Mouse (Mus musculus) lung, postnatal 0 days (tissue): ENCODE measurements around the gene Pcp4l1. TPM values are rescaled to one million over a fixed set of nuclear protein-coding genes. Genes with fewer than 3 reads are reported as not detected.
"Not testable (repeated sequence)": the region's sequence is repeated elsewhere in the genome, so short reads cannot be mapped to it uniquely, and the experiment has no call there.

ENCODE experiments used
- ATAC-seq: fragments of 200-750 bp; cut with Nextera tagmentation; 2 replicates; pipeline ENCODE4 v1.8.0; 2017; ENCODE audit warnings: moderate library complexity
- DNase-seq: peaks from one replicate; pipeline ENCODE4 v3.0.0-alpha.2; 2016; ENCODE audit warnings: low spot score
- H3K27ac ChIP-seq: fragments of 300-500 bp; sonication (generic); 2 replicates; pipeline ENCODE4 v1.5.1; 2014; ENCODE audit warnings: antibody characterized with exemption, mild to moderate bottlenecking, low read length, mixed read lengths
- H3K27me3 ChIP-seq: fragments of 300-500 bp; sonication (generic); replicated peaks from 2 replicates; pipeline ENCODE4 v1.6.1; 2014; ENCODE audit warnings: low read length, mixed read lengths; ENCODE audit not compliant: insufficient read depth
- H3K36me3 ChIP-seq: fragments of 300-500 bp; sonication (generic); 2 replicates; pipeline ENCODE4 v1.6.1; 2014; ENCODE audit warnings: low read length, mixed read lengths; ENCODE audit not compliant: insufficient read depth
- H3K4me1 ChIP-seq: fragments of 300-500 bp; sonication (generic); 2 replicates; pipeline ENCODE4 v1.6.1; 2014; ENCODE audit warnings: antibody characterized with exemption, low read depth, low read length, mixed read lengths; ENCODE audit not compliant: insufficient read depth
- H3K4me2 ChIP-seq: fragments of 300-500 bp; sonication (generic); replicated peaks from 2 replicates; pipeline ENCODE4 v1.6.1; 2014; ENCODE audit warnings: low read depth, mild to moderate bottlenecking, low read length, moderate library complexity, mixed read lengths
- H3K4me3 ChIP-seq: fragments of 300-500 bp; sonication (generic); 2 replicates; pipeline ENCODE4 v1.5.1; 2014; ENCODE audit warnings: low read depth, low read length
- H3K9ac ChIP-seq: fragments of 300-500 bp; sonication (generic); replicated peaks from 2 replicates; pipeline ENCODE4 v1.6.1; 2014; ENCODE audit warnings: low read depth, mild to moderate bottlenecking
- H3K9me3 ChIP-seq: fragments of 300-500 bp; sonication (generic); 2 replicates; pipeline ENCODE4 v1.6.1; 2016; ENCODE audit warnings: low read length, mixed read lengths
- CTCF ChIP-seq: IDR thresholded peaks from 2 replicates; pipeline ENCODE4 v1.5.1; 2016; ENCODE audit warnings: antibody characterized with exemption, mild to moderate bottlenecking
- EP300 ChIP-seq: IDR thresholded peaks from 2 replicates; pipeline ENCODE4 v1.6.1; 2016; ENCODE audit warnings: antibody characterized with exemption, mild to moderate bottlenecking, control low read depth
- WGBS: fragments of 180-500 bp; shearing (Covaris S2); extraction: QIAGEN DNeasy Blood & Tissue Kit; methylation state at CpG from one replicate; pipeline ENCODE4 v1.1.7; 2014; 5-methylcytosine and 5-hydroxymethylcytosine counted together
- polyA plus RNA-seq: library from polyadenylated mRNA; unstranded; fragments of >200 nt; fragmentation: Nextera tagmentation; extraction: Ambion mirVana; gene quantifications from 2 replicates; pipeline ENCODE4 v1.2.1, GENCODE M21; 2015

The Pcp4l1 gene
- 3.3 and 4.4 TPM in 2 replicates for polyA plus RNA-seq

DNA sequence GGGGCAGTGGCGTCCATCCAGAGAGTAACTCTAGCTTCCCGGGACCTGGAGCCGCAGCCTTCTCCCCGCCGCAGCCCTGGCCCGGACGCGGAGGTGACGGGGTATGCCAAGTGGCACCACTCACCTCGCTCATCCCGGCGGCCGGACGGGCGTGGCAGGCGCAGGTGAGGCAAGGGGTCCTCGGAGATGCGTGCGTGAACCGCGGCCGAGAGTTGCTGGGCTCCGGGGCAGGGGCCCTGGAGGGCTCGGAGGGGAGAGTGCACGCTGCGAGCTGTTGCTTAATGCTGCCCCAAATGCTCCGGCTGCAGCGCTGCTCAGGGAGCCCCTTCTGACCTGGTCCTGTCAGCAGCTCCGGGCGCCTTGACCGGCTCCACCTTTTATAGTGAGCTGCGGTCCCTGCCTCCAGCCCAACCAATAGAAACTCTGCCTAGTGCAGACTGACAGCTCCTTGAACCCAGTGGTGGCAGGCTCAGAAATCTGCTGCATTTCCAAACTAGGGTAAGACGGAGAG is at the start of gene Pcp4l1:
Pcp4l1 (minus strand) TSS at position 382 of the 511 bp plus-strand sequence.
- DNase-seq (peak; percentile 64), ATAC-seq (peak; percentile 90)
- 5% methylated on average over 33 of the region's 33 CpGs for WGBS
- no peak for TF ChIP-seq EP300
- TF ChIP-seq CTCF = no peak
- H3K4me3 ChIP-seq = peak within 1 kb of the TSS; percentile 39
- H3K4me1 ChIP-seq = peaks cover 4% of the 10 kb centered on the region; the same call in 1 of the 2 replicates
- no peak within 1 kb of the TSS for H3K9ac ChIP-seq
- peak within 1 kb of the TSS; percentile 76 for H3K4me2 ChIP-seq
- no peak within 1 kb of the TSS for H3K27ac ChIP-seq
- H3K27me3 ChIP-seq = peaks cover 16% of the 10 kb centered on the region; the same call in 1 of the 2 replicates
- no peaks in the 10 kb centered on the region for H3K9me3 ChIP-seq
- no peaks in the 10 kb centered on the region for H3K36me3 ChIP-seq

DNA sequence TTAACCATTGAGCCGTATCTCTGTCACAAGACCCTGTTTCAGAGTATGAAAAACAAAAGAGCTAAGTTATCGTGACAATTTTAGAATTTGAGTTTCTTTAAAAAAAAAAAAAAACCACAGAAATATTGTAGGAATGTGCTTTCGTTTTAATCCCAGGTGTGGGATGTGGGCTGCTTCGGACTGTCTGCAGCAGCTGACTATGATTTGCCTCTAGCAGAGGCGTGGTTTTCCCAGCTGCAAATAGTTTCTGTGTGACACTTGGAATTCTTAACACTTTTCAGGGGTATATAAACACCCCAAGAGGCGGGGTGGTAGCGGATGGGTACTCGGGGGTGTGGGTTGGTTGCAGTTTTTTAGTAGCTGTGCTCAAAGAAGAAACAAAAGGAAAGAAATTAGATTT is 49.3 kb upstream of the Pcp4l1 start:
- H3K4me1 ChIP-seq = peaks cover 18% of the 10 kb centered on the region; the same call in 1 of the 2 replicates
- H3K9ac ChIP-seq = no peak overlapping the region

DNA sequence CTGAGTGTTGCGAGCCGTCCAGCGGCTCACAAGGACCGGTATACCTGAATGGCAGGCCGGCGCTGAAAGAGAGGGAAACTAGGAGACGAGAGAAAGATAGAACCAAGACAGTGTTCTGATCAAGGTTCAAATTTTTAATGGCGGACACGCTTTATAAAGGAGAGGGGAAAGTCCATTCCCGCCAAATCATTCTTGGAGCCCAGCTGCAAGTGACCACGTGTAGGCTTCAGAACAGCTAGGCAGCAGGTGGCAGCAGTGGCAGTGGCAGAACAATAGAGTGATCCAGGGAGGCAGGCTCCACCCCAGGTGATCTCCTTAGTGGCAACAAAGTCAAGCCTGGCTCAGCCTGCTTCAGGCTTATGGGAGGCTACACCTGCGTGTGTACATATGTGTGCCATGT is 45.9 kb upstream of the Pcp4l1 start:
- not testable (repeated sequence) for H3K4me2 ChIP-seq, DNase-seq, H3K4me1 ChIP-seq, H3K4me3 ChIP-seq, H3K27me3 ChIP-seq, H3K9ac ChIP-seq, H3K9me3 ChIP-seq, ATAC-seq, H3K27ac ChIP-seq
- peaks cover 26% of the 10 kb centered on the region for H3K36me3 ChIP-seq
- 89% methylated on average over 12 of the region's 12 CpGs for WGBS
- peak; percentile 16 for TF ChIP-seq CTCF

More for the DNA sequence above, 49.3 kb upstream of the Pcp4l1 start:
- H3K4me3 ChIP-seq = no peak overlapping the region
- no peaks in the 10 kb centered on the region for H3K9me3 ChIP-seq
- H3K27me3 ChIP-seq = no peaks in the 10 kb centered on the region
- no peak overlapping the region for H3K27ac ChIP-seq
- WGBS = 66% methylated on average over 8 of the region's 8 CpGs
- DNase-seq = no peak
- no peaks in the 10 kb centered on the region for H3K36me3 ChIP-seq
- ATAC-seq = no peak
- no peak for TF ChIP-seq CTCF
- no peak for TF ChIP-seq EP300
- H3K4me2 ChIP-seq = no peak overlapping the region

DNA sequence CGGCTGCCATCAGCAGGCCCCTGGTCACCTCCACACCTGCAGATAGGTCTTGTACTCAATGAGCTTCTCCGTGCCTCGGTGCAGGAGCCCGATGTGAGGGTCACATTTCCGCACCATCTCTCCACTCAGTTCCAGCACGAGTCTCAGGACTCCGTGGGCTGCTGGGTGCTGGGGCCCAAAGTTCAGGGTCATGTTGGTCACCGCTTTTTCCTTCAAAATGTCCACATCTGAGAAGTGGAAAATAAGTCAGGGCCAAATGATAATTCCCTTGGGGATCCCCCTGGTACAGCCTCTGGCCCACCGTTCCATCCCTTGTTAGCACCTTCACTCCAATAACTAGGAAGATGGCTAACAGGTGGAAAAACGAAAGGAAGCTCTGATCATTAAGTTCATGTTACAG is 44.8 kb upstream of the Pcp4l1 start:
- Histone ChIP-seq H3K4me1 (0 out of 2 replicates have a peak, but pooled peaks cover 4% of the 10 kb centered on the region), H3K9ac (no peak overlapping the region), H3K4me2 (no peak overlapping the region), H3K36me3 (peaks cover 31% of the 10 kb centered on the region), H3K4me3 (no peak overlapping the region), H3K9me3 (no peaks in the 10 kb centered on the region), H3K27me3 (no peaks in the 10 kb centered on the region), H3K27ac (peak overlapping the region; percentile 62)
- DNase-seq (no peak), ATAC-seq (no peak)
- no peak for TF ChIP-seq EP300
- TF ChIP-seq CTCF = no peak
- 92% methylated on average over 10 of the region's 10 CpGs for WGBS

DNA sequence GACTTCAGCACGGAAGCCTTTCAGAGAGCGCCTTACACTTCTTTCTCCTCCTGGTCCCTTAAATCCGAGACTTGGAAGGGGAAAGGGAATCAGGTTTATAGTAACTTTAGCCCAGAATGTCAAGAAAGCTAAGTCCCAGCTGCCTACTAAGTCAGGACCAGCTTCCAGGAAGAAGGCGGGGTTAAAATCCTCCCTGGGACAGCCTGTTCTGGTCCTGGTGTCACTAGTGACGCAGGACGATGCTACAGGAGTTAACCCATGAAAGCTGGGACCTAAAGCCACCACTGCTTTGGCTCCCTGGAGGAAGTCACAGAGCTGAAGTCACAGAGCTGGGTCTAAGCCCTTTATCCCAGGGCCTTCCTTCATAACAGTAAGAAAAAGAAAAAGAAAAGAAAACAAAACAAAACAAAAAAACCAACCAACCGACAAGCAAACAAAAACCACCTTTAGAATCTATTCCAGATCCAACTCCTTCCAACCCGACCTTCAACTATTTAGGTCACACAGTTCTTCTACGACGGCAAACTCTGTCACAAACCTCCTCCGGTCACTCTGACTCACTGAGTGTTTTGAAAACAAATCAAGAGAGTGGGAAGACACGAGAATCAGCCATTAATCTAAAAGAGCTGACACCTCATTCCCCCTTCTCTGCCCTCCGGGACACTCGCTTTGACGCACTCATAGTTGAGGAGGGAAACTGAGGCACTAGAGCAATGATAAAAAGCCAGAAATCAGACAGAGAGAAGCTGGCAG is 44.1 kb upstream of the Pcp4l1 start:
- H3K27ac ChIP-seq = peak overlapping the region; percentile 74
- no peak overlapping the region for H3K9ac ChIP-seq
- no peaks in the 10 kb centered on the region for H3K9me3 ChIP-seq
- H3K27me3 ChIP-seq = no peaks in the 10 kb centered on the region
- ATAC-seq = peak; percentile 89
- no peak overlapping the region for H3K4me3 ChIP-seq
- no peak overlapping the region for H3K4me2 ChIP-seq
- DNase-seq = peak; percentile 87
- WGBS = 66% methylated on average over 15 of the region's 15 CpGs
- TF ChIP-seq EP300 (peak; percentile 99), CTCF (no peak)
- H3K4me1 ChIP-seq = 0 out of 2 replicates have a peak, but pooled peaks cover 3% of the 10 kb centered on the region
- peaks cover 38% of the 10 kb centered on the region for H3K36me3 ChIP-seq

DNA sequence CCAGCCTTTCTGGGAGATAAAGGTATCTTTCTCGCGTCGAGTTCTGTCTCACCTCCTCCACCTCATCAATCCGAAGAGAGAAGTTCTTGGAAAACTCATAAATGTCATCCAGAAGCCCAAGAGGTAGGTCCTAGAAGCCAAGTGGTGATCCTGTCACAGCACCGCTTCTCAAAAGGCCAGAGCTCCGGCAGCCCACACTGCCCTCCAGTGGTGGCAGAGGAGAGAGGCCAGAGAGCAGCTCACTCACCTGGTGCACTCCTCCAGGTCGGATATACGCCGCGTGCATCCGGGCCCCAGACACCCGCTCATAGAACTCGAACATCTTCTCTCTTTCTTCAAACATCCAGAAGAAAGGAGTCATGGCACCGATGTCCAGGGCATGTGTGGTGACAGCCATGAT is 42.4 kb upstream of the Pcp4l1 start:
- Histone ChIP-seq H3K4me3 (no peak overlapping the region), H3K4me2 (no peak overlapping the region), H3K36me3 (peaks cover 40% of the 10 kb centered on the region), H3K9me3 (no peaks in the 10 kb centered on the region), H3K27me3 (no peaks in the 10 kb centered on the region), H3K4me1 (0 out of 2 replicates have a peak, but pooled peaks cover 3% of the 10 kb centered on the region), H3K27ac (no peak overlapping the region), H3K9ac (no peak overlapping the region)
- peak; percentile 71 for DNase-seq
- WGBS = 70% methylated on average over 14 of the region's 14 CpGs
- TF ChIP-seq CTCF (peak; percentile 91), EP300 (no peak)
- peak; percentile 43 for ATAC-seq
